Mouse (Mus musculus) telencephalon, adult 2 months (tissue): ENCODE data around the gene Polr3h.

ENCODE experiments used
- DNase-seq: peaks from one replicate; pipeline ENCODE4 v3.0.0-alpha.2; 2011; ENCODE audit warnings: low read depth, low spot score

The Polr3h gene

GRCm38 (mm10) chr15:81872262-81873136 is 53.5 kb downstream of the Polr3h start, which contains the start of gene Aco2:
Gene Aco2 (plus strand): TSS chr15:81872309.
- DNase-seq, result peak; percentile 97

- DNase-seq, result peak; percentile 98
These were observed 54.3 kb downstream of the Polr3h start, which contains the start of gene Phf5a for GRCm38 (mm10) chr15:81871604-81872261. Gene Phf5a (minus strand): TSS chr15:81871911.

- no peak for DNase-seq
These were observed 56.1 kb downstream of the Polr3h start for GRCm38 (mm10) chr15:81869985-81870384.

- DNase-seq, result no peak
These were observed 61.8 kb downstream of the Polr3h start for GRCm38 (mm10) chr15:81864238-81864637.

- DNase-seq, result no peak
These were observed 65.4 kb downstream of the Polr3h start for GRCm38 (mm10) chr15:81860471-81861135.

DNA sequence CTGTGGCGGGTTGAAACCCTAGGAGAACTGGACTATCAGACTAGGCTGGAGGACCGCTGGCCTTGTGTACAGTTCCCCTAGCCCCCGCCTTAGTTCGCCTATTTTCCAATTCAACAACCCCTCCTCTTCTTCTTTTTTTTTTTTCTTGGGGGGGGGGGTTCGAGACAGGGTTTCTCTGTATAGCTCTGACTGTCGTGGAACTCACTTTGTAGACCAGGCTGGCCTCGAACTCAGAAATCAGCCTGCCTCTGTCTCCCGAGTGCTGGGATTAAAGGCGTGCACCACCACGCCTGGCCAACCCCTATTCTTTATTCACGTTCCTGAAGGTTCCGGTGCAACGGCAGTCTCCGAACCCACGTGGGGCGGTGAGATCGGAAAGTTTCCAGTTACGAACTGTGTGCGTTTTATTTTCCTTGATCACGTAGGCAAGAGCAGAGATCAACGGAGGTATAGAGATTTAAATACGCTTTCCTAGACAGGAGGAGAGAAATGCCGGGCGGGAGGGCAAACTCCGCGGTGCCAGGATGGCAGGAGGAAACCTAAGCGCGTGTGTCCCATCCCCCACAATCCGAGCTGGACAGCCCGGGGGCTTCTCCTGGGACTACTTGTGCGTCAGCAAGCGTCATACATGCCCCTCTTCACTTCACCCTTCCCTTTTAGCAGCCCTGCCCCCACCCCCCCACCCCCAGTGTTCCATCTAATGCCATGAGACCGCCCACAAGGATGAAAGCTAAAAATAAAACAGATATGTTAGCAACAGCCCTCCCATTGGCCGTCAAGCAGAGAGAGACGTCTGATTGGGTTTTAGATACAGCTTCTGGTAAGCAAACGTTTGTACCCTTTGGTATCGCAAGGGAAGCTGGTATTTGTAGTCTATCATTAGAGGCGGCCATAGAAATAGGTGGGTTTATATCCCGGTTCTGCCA is 66.4 kb downstream of the Polr3h start:
- DNase-seq, result peak; percentile 99

- no peak for DNase-seq
These were observed 67.3 kb downstream of the Polr3h start, which contains the start of gene Tob2 for GRCm38 (mm10) chr15:81858517-81859329. Gene Tob2 (minus strand): TSS chr15:81858796.

GRCm38 (mm10) chr15:81858138-81858516 is 67.9 kb downstream of the Polr3h start:
- DNase-seq, result peak; percentile 89

- no peak for DNase-seq
These were observed 68.3 kb downstream of the Polr3h start for GRCm38 (mm10) chr15:81857724-81858116.

DNA sequence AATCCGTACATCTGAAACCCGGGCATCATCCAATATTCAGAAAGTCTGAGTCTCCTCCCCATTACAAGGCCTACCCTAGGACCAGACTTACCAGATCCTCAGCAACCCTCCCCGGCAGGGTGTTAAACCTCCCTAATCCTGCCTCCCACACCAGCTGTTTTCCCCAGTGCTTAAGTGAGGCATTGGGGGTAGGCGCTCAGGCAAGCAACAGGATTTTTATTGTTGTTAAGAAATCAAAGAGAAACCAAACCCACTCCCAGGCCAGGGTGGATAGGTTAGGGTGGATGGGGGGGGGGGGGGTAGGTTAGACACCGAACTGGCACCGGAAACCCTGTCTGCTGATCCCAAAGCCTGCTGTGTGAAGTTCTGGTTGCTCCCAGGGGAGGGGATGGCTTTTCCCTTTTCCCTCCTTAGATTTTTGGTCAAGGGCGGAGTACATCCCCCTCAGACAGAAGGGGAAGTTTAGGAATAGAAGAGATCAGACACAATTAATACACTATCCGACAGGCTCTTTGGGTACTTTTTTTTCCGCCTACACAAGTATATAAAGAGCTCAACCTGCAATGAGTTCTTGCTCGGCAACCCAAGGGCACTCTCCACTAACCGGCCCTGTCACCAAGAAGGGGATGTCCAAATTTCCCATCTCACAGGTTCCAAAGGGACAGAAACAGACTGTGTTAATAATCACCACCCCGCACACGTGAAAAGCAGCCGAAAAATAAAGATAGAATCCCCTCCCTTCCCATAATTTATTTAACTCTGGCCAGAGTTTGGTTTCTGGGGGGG is 68.9 kb downstream of the Polr3h start:
- DNase-seq, result no peak

DNA sequence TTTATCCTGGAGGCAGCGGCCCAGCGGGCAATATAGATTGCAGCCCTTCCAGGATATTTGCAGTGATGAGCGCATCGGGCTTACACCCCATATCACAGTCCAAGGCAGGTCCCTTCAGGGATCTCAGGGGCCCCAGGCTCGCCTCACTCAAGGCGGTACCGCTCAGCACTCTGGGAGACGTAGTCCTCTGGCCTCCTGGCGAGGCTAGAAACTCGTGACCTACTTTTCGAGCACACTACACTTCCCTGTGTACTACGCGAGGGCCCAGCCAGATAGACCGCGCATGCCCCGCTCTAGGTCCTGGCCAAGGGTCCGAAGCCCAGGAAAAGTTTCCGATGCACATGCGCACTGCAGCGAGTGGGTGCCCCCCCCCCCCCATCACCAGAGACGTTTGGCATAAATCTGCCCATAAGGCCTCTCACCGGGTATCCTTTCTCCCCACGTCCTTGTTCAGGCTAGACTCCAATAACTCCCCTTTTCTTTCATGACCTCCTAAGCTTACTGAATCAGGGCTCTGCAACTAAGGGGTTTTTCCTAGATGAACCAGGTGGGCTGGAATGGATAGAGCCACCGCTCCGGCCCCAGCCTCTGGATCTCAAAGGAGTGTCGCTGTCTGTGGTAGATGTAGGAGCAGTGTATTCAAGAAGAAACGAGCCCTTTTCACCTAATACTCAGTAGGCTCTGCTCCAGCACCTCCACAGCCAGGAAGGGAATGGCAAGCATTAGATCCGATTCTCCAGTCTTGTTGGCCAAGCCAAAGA is 69.8 kb downstream of the Polr3h start:
- peak; percentile 94 for DNase-seq

DNA sequence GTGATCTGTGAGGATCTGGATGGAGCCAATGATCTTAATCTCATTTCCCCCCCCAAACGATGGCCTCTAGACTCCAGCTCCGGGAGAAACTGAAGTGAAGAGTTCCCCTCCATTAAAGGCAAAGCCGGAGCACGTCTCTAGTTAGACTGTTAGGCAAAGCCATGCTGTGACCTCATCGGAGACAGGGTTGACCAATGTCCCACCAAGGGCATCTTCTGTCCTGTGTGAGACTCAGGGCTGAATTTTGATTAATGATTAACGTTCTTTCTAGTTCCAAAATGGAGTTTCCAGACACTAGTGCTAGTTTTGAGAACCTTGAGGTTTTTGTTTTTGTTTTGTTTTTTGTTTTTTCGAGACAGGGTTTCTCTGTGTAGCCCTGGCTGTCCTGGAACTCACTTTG is 73.0 kb downstream of the Polr3h start:
- DNase-seq, result no peak

- DNase-seq, result no peak
These were observed 73.5 kb downstream of the Polr3h start for GRCm38 (mm10) chr15:81852411-81853000.

DNA sequence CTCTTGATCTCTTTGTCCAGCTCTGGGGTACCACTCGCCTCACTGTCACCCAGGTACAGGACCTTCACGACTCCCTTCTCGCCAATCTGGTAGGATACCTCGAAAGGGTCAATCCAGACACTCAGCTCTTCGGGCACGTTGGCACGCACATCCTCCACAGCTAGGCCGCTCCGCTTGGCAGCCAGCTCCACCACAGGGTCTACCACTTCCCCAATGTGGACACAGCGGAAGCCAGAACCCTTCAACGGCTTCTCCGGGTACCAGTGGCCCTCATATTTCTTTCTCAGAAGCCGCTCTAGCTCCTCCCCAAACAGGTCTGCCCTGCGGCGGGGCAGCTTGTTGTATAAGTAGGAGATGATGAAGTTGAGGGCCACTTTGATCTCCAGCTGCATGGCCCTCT is 74.7 kb downstream of the Polr3h start:
- DNase-seq, result no peak

GRCm38 (mm10) chr15:81850718-81851117 is 75.3 kb downstream of the Polr3h start:
- no peak for DNase-seq

GRCm38 (mm10) chr15:81849104-81849503 is 76.9 kb downstream of the Polr3h start:
- DNase-seq, result no peak

GRCm38 (mm10) chr15:81848301-81848700 is 77.7 kb downstream of the Polr3h start:
- no peak for DNase-seq

- DNase-seq, result no peak
These were observed 78.2 kb downstream of the Polr3h start for GRCm38 (mm10) chr15:81847861-81848260.
